Mouse (Mus musculus): ENCODE data around the gene Tssk2.

Tssk2 gene

DNA sequence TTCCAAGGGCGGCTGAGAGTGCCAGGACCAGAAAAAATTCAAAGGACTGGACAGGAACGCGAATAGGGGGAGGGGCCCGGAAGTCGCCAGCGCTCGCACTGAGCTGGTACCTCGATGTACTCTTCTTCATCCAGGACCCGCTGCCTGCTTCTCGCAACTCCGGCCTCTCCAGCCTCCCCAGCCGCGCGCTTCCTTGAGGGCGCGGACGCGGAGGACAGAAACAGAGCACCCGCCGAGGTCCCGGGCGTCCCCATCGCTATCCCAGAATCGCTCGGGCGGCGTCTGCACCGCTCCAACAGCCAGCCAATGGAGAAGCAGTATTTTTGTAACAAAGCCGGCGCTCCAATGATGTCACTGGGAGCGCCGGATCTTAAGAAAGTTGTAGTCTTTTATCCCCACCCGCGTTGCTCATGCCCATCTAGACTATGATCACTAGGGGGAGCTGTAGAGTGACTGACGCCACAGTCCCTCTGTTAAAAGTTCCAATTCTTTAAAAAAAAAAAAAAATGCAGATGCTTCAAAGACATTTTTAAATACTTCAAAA lies 12.7 kb downstream of the Tssk2 start, which contains the start of gene Ess2:
TSS of gene Ess2 (minus strand) at position 297 of the 544 bp plus-strand sequence.
- peak; percentile 97 for DNase-seq (ENCODE audit: low read depth)

DNA sequence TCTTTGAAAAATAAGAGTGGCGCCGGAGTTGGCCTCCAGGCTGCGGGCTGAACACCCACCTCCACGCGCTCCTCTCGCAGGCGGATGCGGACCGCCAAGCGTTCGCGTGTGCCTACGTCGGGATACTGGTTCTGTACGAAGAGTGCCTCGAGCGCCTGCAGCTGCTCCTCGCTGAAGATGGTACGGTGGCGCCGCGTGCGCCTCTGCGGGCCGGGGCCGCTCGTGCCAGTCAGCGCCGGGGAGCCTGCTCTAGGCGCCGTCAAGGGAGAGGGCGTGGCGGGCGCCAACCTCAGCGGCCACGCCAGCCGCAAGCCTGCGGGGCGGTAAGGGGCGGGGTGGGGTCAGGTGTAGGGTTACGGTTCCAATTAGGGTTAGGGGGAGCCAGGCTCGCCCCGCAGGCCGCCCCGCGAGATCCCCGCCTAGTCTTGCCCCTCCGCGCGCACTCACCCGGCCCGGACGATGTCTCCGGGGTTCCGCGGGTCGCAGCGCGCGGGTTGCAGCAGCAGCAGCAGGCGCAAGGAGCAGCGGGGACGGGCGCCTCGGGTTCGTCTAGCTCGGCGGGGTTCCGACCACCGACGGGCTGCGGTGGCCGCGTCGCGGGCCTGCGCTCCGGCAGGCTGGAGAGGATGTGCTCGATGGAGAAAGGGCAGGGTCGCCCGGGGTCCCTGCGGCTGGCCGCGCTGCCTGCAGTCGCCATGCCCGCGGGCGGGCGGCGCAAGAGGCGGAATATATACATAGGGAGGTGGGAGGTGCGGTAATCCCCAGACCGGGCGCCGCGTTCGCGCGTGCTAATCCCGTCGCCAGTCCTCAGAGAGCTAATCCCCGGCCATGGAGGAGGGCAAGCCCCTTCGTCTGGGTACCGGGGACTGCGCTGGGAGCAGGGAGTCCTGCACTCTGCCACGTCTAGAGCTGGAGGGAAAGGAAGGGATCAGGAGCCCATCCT lies 16.1 kb downstream of the Tssk2 start, which contains the start of gene Gsc2:
TSS of gene Gsc2 (minus strand) at position 753 of the 943 bp plus-strand sequence.
- DNase-seq (ENCODE audit: low read depth), result no peak

DNA sequence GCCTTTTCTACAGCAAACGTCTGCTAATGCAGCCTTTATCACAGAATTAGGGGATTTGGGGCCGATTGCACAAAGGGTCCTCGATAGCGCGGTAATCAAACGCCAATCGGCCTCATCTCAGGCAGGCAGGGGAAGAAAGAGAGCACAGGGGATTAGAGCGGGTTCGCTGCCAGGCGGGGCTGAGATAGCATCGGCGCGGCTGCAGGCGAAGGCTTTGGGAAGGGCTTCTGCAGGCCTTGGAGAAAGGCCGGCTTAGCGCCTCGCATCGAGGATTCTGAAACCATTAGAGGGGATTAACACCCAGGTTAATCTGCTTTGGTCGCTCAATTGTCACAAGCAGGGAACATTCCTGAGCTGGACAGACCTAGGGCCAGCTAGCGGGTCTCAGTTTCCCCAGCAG lies 22.1 kb downstream of the Tssk2 start:
- DNase-seq (ENCODE audit: low read depth), result no peak

DNA sequence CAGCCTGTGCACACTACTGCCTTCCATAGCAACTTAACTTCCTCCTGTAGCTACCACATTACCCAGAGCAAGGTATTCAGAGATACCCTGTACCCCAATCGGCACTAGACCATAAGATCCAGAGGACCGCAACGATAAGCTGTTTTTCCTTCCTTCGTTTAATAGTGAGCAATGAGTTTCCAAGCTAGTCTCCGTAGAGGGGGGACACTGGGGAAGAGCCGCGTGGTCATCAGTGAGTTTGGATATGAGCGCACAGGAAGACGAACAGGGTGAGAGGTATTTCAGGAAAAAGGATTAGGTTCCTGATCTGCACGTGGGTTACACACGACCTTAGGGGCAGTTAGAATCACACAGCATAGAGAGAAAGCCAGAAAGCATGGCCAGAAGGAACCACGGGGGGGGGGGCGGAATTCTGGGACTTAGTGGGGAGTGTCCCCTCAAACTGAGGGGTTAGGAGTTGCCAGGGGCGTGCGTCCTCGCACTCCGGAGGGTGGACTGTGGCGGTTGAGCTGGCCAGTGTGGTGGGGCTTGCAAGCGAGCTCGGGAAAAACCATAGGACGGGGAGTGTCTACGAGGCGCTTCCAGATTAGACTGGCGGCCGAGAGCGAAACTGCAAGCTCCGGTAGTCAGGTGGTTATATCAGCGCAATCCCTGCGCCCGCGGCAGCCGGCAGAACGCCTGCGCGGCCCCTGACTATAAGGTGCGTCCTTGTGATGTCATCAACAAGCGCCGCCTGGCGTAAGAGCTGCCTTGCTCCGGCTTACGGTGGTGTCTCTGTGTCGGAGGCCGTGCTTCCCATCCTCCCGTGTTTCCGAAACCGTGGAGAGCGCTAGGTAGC lies 23.1 kb downstream of the Tssk2 start:
- peak; percentile 99 for DNase-seq (ENCODE audit: low read depth)

DNA sequence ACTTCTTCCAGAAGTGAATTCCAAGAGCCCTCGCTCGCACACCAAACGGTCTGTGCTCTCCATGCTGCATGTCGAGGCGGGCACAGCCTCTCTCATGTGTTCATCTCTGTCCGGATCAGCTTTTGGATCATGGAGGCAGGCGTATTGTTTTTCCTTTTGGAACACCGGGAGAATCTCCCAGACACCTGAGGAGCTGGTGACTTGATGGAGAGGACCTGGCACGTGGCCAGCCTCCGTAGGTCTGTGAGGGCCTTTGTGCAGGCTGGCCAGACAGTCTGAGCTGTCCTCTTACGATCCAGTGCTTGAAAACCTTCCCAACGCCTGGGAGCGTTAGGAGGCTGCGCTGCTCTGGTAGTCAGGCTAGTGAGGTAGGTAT lies 23.7 kb downstream of the Tssk2 start:
- DNase-seq (ENCODE audit: low read depth), result no peak

DNA sequence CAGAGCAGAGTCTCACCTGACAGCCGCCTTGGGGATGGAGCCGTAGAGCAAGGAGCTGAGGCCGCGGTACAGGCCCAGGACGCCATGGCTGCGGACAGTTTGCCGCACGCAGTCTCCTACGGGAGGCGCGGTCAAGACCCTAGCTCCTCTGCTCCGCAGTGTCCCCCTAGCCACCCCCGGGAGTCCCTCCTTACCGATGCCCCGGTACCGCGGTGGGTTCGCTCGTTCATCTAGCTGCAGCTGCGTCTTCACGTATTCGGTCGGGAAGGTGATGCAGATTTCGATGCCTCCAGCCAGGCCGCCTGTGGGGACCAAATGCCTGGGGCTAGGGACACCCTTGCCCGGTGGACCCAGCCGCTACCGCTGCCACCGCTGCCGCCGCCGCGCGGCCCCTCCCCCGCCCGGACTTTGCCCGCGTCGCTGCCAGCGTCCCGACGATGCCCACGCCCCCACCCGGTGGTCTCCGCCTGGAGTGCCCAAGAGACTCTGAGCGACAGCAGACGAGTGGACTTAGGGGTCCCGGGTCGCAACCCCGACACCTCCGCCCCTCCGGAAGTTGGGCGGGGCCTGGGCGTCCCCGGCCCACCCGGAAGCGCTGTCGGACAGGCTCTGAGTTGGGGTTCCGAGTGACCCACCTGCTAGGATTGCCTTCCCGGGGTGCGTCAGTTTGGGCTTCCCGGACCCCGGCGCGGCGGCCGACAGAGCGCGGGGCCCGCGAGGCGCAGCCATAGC lies 29.1 kb downstream of the Tssk2 start:
- DNase-seq (ENCODE audit: low read depth), result no peak

DNA sequence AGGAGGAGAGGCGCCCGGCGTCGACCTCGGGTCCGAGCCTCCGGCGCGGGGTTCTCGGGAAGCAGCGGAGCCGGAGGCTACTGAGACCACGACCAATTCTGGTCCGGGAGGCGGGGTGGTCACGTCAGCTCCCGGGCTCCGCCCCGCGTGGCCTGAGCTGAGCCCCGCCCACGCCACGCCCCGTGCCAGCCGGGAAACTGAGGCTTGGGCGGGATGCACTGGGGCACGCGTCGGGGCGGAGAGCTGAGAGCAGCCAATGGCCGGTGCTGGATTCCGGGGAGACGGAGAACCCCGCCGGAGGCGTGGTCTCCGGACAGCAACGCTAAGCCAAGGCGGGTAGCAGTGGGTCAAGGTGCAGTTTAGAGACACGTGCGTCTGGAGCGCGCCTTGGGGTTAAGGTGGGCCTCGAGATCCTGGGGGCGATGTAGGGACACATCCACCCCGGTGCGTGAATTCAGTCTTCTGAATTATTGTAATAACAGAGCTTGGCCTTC lies 29.7 kb downstream of the Tssk2 start, which contains the start of gene Slc25a1:
TSS of gene Slc25a1 (minus strand) at position 133 of the 494 bp plus-strand sequence.
- DNase-seq (ENCODE audit: low read depth), result peak; percentile 93

DNA sequence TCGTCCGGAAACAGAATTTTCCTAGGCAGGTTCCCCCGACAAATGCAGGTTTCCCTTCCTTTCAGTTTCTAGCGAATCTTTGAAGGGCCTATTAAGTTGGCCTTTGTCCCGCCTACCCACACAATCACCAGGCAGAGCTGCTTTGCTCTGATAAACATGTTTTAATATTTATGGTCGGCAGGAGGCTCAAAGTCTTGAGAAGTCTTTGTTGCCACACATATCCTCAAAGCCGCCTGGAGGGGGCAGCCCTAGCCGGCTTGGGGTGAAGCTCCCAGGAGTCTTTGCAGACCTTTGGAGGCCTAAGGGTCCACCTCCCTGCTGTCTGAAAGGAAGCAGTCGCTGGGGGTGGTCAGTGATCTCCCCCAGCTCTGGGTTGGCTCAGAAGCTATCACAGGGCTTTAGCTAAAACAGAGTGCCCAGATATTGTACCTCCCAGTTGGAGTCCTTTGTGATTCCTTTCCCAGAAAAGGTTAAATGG lies 30.2 kb downstream of the Tssk2 start:
- peak; percentile 96 for DNase-seq (ENCODE audit: low read depth)

DNA sequence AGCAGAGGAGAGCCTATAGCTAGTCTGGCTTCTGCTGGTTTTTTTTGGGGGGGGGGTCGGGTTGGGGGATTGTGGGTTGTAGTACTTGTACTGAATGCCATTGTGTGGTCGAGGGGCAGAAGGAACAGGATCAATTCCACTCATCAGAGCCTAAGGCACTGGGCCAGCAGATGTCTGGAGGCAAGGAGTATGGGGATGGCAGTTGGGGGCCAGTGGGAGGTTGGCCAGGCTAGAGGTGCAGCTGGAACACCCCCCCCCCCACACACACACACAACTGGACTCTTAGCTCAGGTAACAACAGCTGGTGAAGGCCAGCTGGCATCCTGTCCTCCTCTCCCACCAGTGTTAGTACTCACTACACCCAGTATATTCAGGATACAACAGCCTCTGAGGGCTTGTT lies 30.8 kb downstream of the Tssk2 start:
- DNase-seq (ENCODE audit: low read depth), result no peak

DNA sequence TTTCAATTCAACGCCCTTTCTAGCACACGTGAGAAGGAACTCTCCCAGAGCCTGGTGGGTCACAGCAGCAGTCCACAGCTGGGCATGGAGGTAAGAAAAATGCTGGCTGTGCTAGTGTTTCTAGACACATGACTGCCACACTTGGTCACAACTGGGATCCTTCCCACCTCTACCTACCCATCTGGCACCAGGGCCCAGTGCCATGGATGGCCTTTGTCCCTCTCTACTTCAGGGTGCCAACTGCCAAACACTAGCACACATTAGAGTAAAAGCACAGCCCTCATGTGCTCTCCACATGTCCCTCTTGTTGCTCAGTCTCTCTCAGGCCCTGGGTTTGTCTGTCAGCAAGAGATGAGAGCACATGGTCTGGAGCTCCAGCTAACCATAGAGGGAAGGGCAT lies 31.2 kb downstream of the Tssk2 start:
- no peak for DNase-seq (ENCODE audit: low read depth)

DNA sequence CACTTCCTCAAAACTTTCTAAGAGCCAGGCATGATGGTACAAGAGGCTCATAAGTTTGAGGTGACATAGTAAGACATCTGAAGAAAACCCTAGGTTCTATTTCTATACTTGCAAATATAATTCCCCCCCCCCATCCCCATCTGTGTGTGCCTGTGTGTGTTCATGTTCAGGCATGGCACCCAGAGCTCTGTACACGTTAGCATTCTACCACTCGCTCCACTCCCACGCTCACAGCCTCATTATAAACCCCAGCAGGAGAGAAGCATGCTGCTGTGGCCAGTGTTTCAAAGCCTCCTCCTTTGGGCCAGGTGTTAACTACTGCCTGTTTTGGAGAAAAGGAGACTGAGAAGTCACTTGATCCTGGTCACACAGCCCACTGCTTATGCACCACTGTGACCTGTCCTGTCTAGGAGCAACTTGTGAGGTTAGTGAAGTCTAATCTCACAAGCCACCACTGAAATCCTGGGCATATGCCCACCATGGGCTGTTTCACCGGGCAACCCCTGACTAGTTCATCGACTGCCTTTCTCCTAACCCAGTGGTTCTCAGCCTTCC lies 33.5 kb downstream of the Tssk2 start:
- DNase-seq (ENCODE audit: low read depth), result no peak

DNA sequence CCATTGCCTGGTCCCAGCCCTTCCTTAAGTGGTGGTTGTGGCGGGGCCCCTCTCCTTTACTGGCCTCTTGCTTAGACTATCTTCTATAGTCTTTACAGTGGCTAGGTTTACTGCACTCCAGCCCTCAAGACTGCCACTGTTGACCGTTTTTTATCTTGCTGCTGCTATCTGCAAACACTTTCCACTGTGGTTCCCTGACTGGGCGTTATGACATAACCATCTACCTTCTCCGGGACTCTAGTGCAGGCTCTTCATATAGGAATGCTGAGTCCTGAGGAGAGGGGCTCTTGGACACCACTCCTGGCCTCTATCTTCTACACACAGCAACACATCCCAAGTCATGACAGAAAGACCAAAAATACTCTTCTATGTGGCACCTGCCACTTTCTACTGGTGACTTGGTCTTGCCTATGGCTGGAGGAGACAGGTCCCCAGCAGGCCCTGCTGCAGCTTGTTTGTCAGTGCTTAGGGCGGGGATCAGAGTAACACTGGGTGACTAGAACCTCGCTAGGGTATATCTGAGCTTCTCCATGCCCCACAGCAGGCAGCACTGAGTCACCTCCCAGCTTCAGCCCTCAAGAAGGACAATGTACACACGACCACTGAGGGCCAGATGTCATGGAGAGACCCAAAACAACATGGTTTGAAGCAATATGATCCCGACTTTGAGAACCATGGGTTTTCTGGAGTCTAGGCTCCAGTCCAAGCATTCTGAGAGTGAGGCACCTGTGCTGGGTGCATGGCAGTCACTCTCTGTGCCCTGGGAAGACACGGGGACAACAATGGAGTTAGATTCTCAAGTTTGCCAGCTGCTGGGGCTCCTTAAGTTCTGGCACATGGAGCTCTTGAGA lies 35.4 kb downstream of the Tssk2 start:
- DNase-seq (ENCODE audit: low read depth), result no peak

DNA sequence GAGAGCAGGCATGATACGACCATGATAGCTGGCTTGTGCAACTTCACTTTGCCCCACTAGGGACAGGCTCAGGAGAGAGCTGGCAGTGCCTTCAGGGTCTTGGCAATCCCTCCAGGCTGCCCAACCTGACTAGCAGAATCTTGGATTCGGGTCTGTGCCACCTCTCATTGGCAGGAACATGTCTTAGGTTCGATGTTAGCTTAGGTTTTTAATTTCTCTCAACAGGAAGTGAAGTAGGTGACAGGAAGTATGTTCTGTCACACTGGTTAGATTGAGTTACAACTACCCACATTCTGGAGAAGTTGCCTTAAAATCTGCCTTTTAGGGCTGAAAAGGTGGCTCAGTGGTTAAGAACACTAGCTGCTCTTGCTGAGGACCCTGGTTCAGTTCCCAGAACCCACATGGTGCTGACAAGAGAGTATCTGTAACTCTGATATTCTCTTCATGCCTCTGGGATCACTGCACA lies 36.0 kb downstream of the Tssk2 start:
- DNase-seq (ENCODE audit: low read depth), result peak; percentile 60

DNA sequence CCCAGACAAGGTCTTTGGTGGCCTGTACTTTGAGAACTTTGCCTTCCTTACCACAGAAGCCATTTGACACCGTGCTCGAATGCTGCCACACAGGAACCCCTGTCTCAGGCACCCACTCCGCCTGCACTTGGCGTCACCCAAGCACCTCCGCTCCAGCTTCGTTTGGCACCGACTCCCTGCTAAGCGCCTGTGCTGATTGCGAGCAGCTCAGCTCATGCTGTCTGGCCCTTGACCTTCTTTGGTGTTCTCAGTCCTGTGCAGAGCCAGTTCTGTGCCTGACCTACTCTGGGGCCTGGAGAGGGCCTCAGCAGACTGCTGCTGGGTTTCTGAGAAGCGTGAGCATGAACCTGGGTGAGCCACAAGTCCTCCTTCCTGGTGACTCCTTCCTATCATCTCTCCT lies 38.3 kb downstream of the Tssk2 start:
- peak; percentile 25 for DNase-seq (ENCODE audit: low read depth)

DNA sequence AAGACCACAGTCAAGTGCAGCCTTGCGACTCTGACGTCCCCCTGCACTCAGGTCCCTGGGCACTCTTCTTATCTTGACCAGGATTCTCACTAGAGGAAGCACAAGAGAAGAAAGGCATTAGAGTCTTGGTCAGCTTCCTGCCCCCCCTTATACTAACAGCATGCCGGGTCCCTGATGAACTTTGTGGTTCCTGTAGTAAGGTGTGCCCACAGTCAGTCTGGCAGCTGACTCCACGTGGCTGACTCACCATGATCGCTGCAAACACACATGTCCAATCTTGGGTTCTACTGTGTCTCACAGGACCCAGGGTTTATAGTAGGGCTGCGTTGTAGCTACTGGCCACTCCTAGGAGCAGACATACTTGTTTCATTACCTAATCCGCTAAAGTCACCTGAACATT lies 39.8 kb downstream of the Tssk2 start:
- peak; percentile 91 for DNase-seq (ENCODE audit: low read depth)

DNA sequence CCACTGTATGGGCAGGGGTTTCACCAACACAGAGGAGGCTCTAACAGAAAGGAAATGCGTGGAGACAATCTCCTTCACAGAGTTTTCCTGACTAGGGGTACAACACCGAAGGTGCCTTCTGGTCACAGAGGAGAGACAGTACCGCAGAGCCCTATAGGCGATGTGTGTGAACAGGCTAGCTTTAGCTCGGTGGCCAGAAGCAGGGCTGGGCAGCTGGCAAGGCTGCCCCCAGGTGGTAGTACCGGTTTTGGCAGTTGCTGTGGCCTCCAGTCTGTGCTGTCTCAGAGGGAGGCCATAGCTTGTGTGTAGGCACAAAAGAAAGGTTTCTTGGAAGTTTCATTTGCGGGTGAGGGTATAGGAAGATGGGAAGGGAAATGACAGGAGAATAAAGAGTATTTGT lies 40.4 kb downstream of the Tssk2 start:
- peak; percentile 91 for DNase-seq (ENCODE audit: low read depth)

DNA sequence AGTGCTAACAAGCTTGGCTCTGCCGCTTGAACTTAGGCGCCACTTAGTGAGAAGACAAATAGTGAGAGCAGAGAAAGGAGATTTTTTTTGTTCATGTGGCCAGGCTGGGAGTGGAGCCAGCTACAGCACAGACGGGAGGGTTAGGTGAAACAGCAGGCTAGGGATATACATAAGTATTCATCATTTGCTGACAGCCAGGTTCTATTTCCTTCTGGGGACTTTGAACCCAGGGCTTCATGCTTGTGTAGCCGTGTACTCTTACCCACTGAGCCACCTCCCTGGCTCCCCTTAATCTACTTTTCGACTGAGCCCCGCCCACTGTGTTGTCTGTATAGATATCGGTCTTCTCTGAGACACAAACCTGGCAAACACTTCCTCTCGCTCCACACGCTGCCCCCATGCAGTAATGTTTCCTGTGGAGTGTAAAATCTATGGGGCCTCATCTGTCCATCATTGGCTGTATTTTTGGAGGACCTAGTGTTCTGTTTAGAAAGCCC lies 40.9 kb downstream of the Tssk2 start:
- DNase-seq (ENCODE audit: low read depth), result peak; percentile 66

DNA sequence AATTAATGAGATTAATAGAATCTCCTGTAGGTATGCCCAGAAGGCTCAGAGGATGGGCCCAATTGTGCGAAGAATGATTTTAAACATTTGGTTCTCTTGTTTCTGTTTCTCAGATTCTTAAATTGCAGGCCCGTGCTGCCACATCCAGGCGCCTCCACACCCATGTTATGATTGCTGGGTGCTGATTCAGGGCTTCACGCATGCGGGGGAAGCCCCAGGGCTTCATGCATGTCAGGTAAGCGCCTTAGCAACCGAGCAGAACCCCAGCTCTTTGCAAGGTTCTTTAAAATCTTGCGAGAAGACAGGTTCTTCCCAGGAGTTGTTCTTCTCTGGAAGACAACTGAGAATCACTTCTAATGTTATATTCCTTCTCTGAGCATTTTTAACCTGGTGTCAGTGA lies 45.0 kb downstream of the Tssk2 start:
- no peak for DNase-seq (ENCODE audit: low read depth)

DNA sequence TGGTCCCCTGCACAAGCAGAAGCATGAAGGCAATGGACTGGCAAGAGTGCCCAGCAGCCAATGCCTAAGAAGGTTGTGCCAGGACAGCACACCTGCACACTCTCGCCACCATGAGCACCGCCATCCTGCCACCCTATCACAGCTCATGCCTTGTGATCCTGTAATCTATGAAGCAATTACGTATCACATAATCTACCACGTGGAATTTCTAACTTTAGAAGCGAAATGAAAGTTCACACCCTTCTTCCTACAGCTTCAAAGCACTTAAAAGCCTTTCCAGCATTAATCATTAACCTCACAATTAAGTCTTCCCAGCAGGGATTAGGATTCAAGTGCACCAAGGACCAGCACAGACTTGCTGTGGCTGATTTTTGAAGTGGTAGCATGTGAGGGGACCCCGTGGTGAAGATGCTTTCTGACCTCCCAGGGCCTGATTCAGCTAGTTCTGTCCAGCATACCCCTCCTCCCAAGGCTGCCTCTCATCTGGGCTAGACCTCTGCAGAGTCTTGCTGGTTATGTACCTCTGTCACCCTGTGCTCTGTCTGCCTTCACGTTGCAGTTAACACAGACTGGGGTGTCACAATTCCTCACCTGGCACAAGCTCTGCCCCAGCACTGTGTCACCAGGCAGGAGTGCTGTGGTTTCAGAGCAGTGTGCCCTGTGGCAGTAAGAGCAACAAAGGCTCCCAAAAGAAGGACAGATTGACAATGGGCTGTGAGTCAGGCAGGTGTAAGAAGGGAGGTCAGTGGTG lies 46.8 kb downstream of the Tssk2 start:
- no peak for DNase-seq (ENCODE audit: low read depth)

Measured in 416B (cell line).